Mouse (Mus musculus) CH12.LX (cell line): ENCODE measurements around the gene Gm10392. TPM values are rescaled to one million over a fixed set of nuclear protein-coding genes. Genes with fewer than 3 reads are reported as not detected.
A peak's percentile ranks its signal among the peaks of the same experiment; 100 is the strongest.

Experiments used
- DNase-seq: peaks from one replicate; pipeline ENCODE4 v3.0.0-alpha.2; 2013; ENCODE audit errors: extremely low read depth
- H3K27ac ChIP-seq: 2 replicates; pipeline ENCODE4 v1.5.1; 2012; ENCODE audit warnings: low read depth, mild to moderate bottlenecking, control low read depth, moderate library complexity; ENCODE audit not compliant: insufficient read depth
- H3K27me3 ChIP-seq: replicated peaks from 2 replicates; pipeline ENCODE3; 2012; ENCODE audit warnings: inconsistent platforms
- H3K36me3 ChIP-seq, 2 experiments: replicated peaks in 1 of 2; 2 replicates each; pipeline versions ENCODE3 to v1.6.1; 2012; ENCODE audit warnings: inconsistent platforms in 1 of 2, low read length in 1 of 2, mild to moderate bottlenecking in 1 of 2, mixed read lengths in 1 of 2, moderate library complexity in 1 of 2; ENCODE audit not compliant: control insufficient read depth in 1 of 2, insufficient read depth in 1 of 2
- H3K4me1 ChIP-seq, 2 experiments: 2 replicates each; pipeline ENCODE4 v1.6.1; 2012; ENCODE audit warnings: inconsistent platforms in 1 of 2, moderate library complexity in 1 of 2; ENCODE audit not compliant: insufficient read depth in 2 of 2, control insufficient read depth in 1 of 2
- H3K4me2 ChIP-seq: 2 replicates; pipeline ENCODE4 v1.6.1; 2012; ENCODE audit warnings: low read depth, mild to moderate bottlenecking, control low read depth; ENCODE audit not compliant: poor library complexity, insufficient read depth, severe bottlenecking
- H3K4me3 ChIP-seq, 3 experiments: fragments of 150-350 bp in 1 of 3; sonication (generic) in 1 of 3; replicated peaks in 1 of 3; 2 replicates each; pipeline versions ENCODE3 to v1.5.1; 2011 to 2012; ENCODE audit warnings: low read depth in 2 of 3, low read length in 2 of 3, mild to moderate bottlenecking in 2 of 3, moderate library complexity in 2 of 3, control low read depth in 1 of 3, improper control_type of control experiment in 1 of 3, inconsistent platforms in 1 of 3, mixed read lengths in 1 of 3; ENCODE audit not compliant: poor library complexity in 1 of 3
- H3K79me2 ChIP-seq: replicated peaks from 2 replicates; pipeline ENCODE4 v1.6.1; 2012; ENCODE audit warnings: mild to moderate bottlenecking, moderate library complexity; ENCODE audit not compliant: control insufficient read depth, poor library complexity, insufficient read depth, severe bottlenecking; ENCODE audit errors: extremely low read depth
- H3K9ac ChIP-seq: 2 replicates; pipeline ENCODE4 v1.6.1; 2012; ENCODE audit warnings: low read depth, mild to moderate bottlenecking, control low read depth, moderate library complexity; ENCODE audit not compliant: insufficient read depth
- H3K9me3 ChIP-seq: replicated peaks from 2 replicates; pipeline ENCODE3; 2012; ENCODE audit warnings: low read length, inconsistent platforms, mixed read lengths
- CTCF ChIP-seq, 2 experiments: IDR thresholded peaks in 1 of 2; conservative IDR thresholded peaks in 1 of 2; 2 replicates each; pipeline ENCODE4 v1.5.1; 2011 to 2012; ENCODE audit warnings: low read depth in 2 of 2, low read length in 2 of 2, improper control_type of control experiment in 1 of 2, inconsistent platforms in 1 of 2, mild to moderate bottlenecking in 1 of 2, moderate library complexity in 1 of 2
- ELF1 ChIP-seq: IDR thresholded peaks from 2 replicates; pipeline ENCODE4 v1.6.1; 2014; ENCODE audit warnings: low read depth, mild to moderate bottlenecking, inconsistent platforms, low read length, improper control_type of control experiment
- HCFC1 ChIP-seq: IDR thresholded peaks from 2 replicates; pipeline ENCODE4 v1.6.1; 2012; ENCODE audit warnings: low read depth, mild to moderate bottlenecking, inconsistent platforms, low read length, improper control_type of control experiment
- IRF4 ChIP-seq: IDR thresholded peaks from 2 replicates; pipeline ENCODE4 v1.6.1; 2014; ENCODE audit warnings: low read depth, mild to moderate bottlenecking, inconsistent platforms, low read length, improper control_type of control experiment
- JUN ChIP-seq: IDR thresholded peaks from 2 replicates; pipeline ENCODE4 v1.6.1; 2011; ENCODE audit warnings: low read depth, mild to moderate bottlenecking, low read length, improper control_type of control experiment, moderate library complexity; ENCODE audit not compliant: insufficient read depth
- MAZ ChIP-seq: IDR thresholded peaks from 2 replicates; pipeline ENCODE4 v1.6.1; 2012; ENCODE audit warnings: low read depth, mild to moderate bottlenecking, inconsistent platforms, low read length, improper control_type of control experiment, moderate library complexity
- MEF2A ChIP-seq: IDR thresholded peaks from 2 replicates; pipeline ENCODE4 v1.6.1; 2014; ENCODE audit warnings: low read depth, mild to moderate bottlenecking, inconsistent platforms, low read length, improper control_type of control experiment, borderline replicate concordance
- MYC ChIP-seq: IDR thresholded peaks from 2 replicates; pipeline ENCODE4 v1.6.1; 2011; ENCODE audit warnings: low read depth, mild to moderate bottlenecking, improper control_type of control experiment, low read length
- NELFE ChIP-seq: IDR thresholded peaks from 2 replicates; pipeline ENCODE4 v1.6.1; 2011; ENCODE audit warnings: low read depth, low read length, improper control_type of control experiment
- NRF1 ChIP-seq: IDR thresholded peaks from 2 replicates; pipeline ENCODE4 v1.6.1; 2014; ENCODE audit warnings: low read depth, mild to moderate bottlenecking, inconsistent platforms, low read length, improper control_type of control experiment, moderate library complexity
- PAX5 ChIP-seq: IDR thresholded peaks from 2 replicates; pipeline ENCODE4 v1.6.1; 2012; ENCODE audit warnings: low read length, inconsistent platforms, mixed read lengths
- POLR2A ChIP-seq: IDR thresholded peaks from 2 replicates; pipeline ENCODE4 v1.6.1; 2011; ENCODE audit warnings: low read depth, mild to moderate bottlenecking, improper control_type of control experiment, low read length
- RAD21 ChIP-seq: IDR thresholded peaks from 2 replicates; pipeline ENCODE4 v1.6.1; 2011; ENCODE audit warnings: low read depth, mild to moderate bottlenecking, low read length, improper control_type of control experiment, moderate library complexity
- RCOR1 ChIP-seq: conservative IDR thresholded peaks from 2 replicates; pipeline ENCODE4 v1.6.1; 2012; ENCODE audit warnings: low read depth, mild to moderate bottlenecking, inconsistent platforms, low read length, improper control_type of control experiment
- UBTF ChIP-seq: IDR thresholded peaks from 2 replicates; pipeline ENCODE4 v1.6.1; 2012; ENCODE audit warnings: low read depth, mild to moderate bottlenecking, inconsistent platforms, low read length, improper control_type of control experiment, moderate library complexity
- USF2 ChIP-seq: conservative IDR thresholded peaks from 2 replicates; pipeline ENCODE4 v1.6.1; 2011; ENCODE audit warnings: low read depth, low read length, improper control_type of control experiment
- ZC3H11A ChIP-seq: IDR thresholded peaks from 2 replicates; pipeline ENCODE4 v1.6.1; 2012; ENCODE audit warnings: low read depth, mild to moderate bottlenecking, inconsistent platforms, low read length, improper control_type of control experiment
- ZKSCAN1 ChIP-seq: IDR thresholded peaks from 2 replicates; pipeline ENCODE4 v1.6.1; 2012; ENCODE audit warnings: low read depth, inconsistent platforms, low read length, improper control_type of control experiment, borderline replicate concordance
- ZNF384 ChIP-seq: IDR thresholded peaks from 2 replicates; pipeline ENCODE4 v1.6.1; 2012; ENCODE audit warnings: low read depth, low read length, improper control_type of control experiment, inconsistent platforms
- dilution Hi-C: fragments of 300-500 bp; cut with MboI; formaldehyde crosslinking; loops from 2 replicates; pipeline ENCODE4 v1.14.3; 2020; ENCODE audit warnings: low sequenced_read_pairs; ENCODE audit not compliant: extremely low pct_unique_long_range_greater_than_20kb, extremely low pct_ligation_motif_present
- in situ Hi-C: fragments of 300-500 bp; cut with MboI; formaldehyde crosslinking; loops from 3 replicates; pipeline ENCODE4 v1.14.3; 2019; ENCODE audit warnings: low sequenced_read_pairs, low pct_ligation_motif_present, low pct_unique_long_range_greater_than_20kb, mixed read lengths
- polyA plus RNA-seq: library from polyadenylated mRNA; unstranded; fragments of >175 nt; gene quantifications from 2 replicates; pipeline ENCODE4 v1.2.1, GENCODE M21; 2012; ENCODE audit warnings: low read depth; ENCODE audit not compliant: insufficient read length
- total RNA-seq, 2 experiments: library from RNA; depleted of rRNA; stranded (reverse); fragments of 300-350 nt in 1 of 2; fragments of >200 nt in 1 of 2; gene quantifications; 2 replicates each; pipeline ENCODE4 v1.2.3; 2012 to 2014

The Gm10392 gene
- total and polyA plus RNA-seq, 3 experiments, result 0.13 to 0.17 TPM; not detected in 1

GRCm38 (mm10) chr11:77514281-77514831 lies 4.6 kb downstream of the Gm10392 start:
- Histone ChIP-seq H3K9me3 (peaks cover 12% of the 10 kb centered on the region), H3K4me2 (peak overlapping the region; percentile 24), H3K4me1 (peaks cover 18 to 50% of the 10 kb centered on the region in 2 experiments), H3K9ac (no peak overlapping the region), H3K27me3 (no peaks in the 10 kb centered on the region), H3K27ac (no peak overlapping the region), H3K4me3 (no peak overlapping the region), H3K79me2 (no peaks in the 10 kb centered on the region), H3K36me3 (peaks cover 0 to 26% of the 10 kb centered on the region in 2 experiments)
- no peak for TF ChIP-seq MYC
- no peak for TF ChIP-seq ELF1
- TF ChIP-seq UBTF, result no peak
- no peak for TF ChIP-seq MAZ
- in situ Hi-C loops (loop anchor here (10.0 kb wide), 1 partner anchor 280 kb away; no protein-coding TSS in a partner anchor), dilution Hi-C loops (no loop called here)
- DNase-seq, result no peak

- dilution Hi-C loops (no loop called here), in situ Hi-C loops (loop anchor here (10.0 kb wide), 1 partner anchor 281 kb away; no protein-coding TSS in a partner anchor)
- Histone ChIP-seq H3K27ac (no peak overlapping the region), H3K4me1 (peaks cover 12 to 47% of the 10 kb centered on the region in 2 experiments), H3K9me3 (peaks cover 12% of the 10 kb centered on the region), H3K36me3 (peaks cover 0 to 31% of the 10 kb centered on the region in 2 experiments), H3K27me3 (no peaks in the 10 kb centered on the region), H3K9ac (peak overlapping the region; percentile 53), H3K79me2 (no peaks in the 10 kb centered on the region), H3K4me2 (peak overlapping the region; percentile 65), H3K4me3 (peak overlapping the region; percentile 64 to 72 (median 67))
- no peak for TF ChIP-seq ZKSCAN1
- no peak for TF ChIP-seq JUN
- no peak for TF ChIP-seq NELFE
- TF ChIP-seq MEF2A, result no peak
- no peak for TF ChIP-seq ELF1
- TF ChIP-seq PAX5, result no peak
- TF ChIP-seq NRF1, result no peak
- TF ChIP-seq ZNF384, result no peak
- no peak for TF ChIP-seq IRF4
- no peak for TF ChIP-seq CTCF (conservative IDR thresholded peaks at IDR 0.05 in 1 of 2, IDR thresholded peaks at IDR 0.05 in 1 of 2; ENCODE audit: low read depth in 2 of 2, low read length in 2 of 2)
- no peak for TF ChIP-seq HCFC1
- no peak for TF ChIP-seq USF2
- no peak for TF ChIP-seq RCOR1
- TF ChIP-seq POLR2A, result no peak
- no peak for TF ChIP-seq ZC3H11A
- TF ChIP-seq RAD21, result no peak
- no peak for DNase-seq
Observed at GRCm38 (mm10) chr11:77513811-77514170, 5.2 kb downstream of the Gm10392 start.
